Mouse (Mus musculus) small intestine, adult 2 months (tissue): ENCODE results near the gene Eef1a2.

Source experiments
- CTCF ChIP-seq: fragments of 200-500 bp; IDR thresholded peaks from 2 replicates; pipeline ENCODE4 v1.5.1; 2012; ENCODE audit warnings: low read depth, mild to moderate bottlenecking, control low read depth, inconsistent platforms, low read length, moderate library complexity, mixed read lengths; ENCODE audit not compliant: insufficient replicate concordance, insufficient read length; ENCODE audit errors: extremely low read depth
- POLR2A ChIP-seq: fragments of 200-500 bp; IDR thresholded peaks from 2 replicates; pipeline ENCODE4 v1.6.1; 2012; ENCODE audit warnings: low read depth, mild to moderate bottlenecking, control low read depth, inconsistent platforms, low read length, moderate library complexity

- TF ChIP-seq POLR2A (no peak), CTCF (no peak)
Measured at GRCm38 (mm10) chr2:181152701-181153100, 4.1 kb downstream of the Eef1a2 start.
